ENCODE assay signal across 7 mouse cellular contexts in the genomic region with DNA sequence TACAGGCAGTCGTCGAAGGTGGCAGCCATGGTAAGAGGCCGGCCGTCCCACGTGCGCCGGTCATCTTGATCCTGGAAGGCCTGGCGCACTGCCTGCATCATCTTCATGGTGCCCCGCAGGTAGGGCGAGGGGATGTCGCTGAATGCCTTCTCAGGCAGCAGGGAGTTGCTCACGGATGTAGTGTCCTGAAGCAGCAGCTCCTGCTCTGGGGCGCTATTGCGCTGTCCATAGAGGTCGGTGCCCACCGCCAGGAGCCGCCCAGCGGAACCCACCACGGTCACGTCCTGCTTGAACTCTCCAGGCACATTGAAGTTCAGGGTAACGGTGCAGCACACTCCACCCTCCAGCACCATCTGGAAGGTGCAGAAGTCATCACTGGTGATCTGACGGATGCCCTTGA. TPM values are rescaled to one million over a fixed set of nuclear protein-coding genes. Genes with fewer than 3 reads are reported as not detected.
DNase-seq lines count a peak whose midpoint lies in the region; ATAC-seq and TF ChIP-seq lines count a peak whose summit lies in the region.

No protein-coding gene starts in this region.

- H3K9ac ChIP-seq in heart, adult 2 months (ENCODE audit: low read depth, low read length) = no peak overlapping the region
- no peak overlapping the region for H3K9ac ChIP-seq in liver, embryonic 11.5 days (ENCODE audit: low read depth, low read length)
- H3K9ac ChIP-seq in liver, postnatal 0 days (replicated peaks) = no peak overlapping the region
- H3K9ac ChIP-seq in hindbrain, embryonic 15.5 days = no peak overlapping the region

- WGBS in heart, embryonic 10.5 days = 71% methylated on average over 22 of the region's 22 CpGs
- 93% methylated on average over 22 of the region's 22 CpGs for WGBS in heart, adult 2 months
- WGBS in liver, embryonic 11.5 days = 85% methylated on average over 22 of the region's 22 CpGs
- WGBS in liver, postnatal 0 days (ENCODE audit: insufficient replicate concordance) = 89% methylated on average over 22 of the region's 22 CpGs
- WGBS in hindbrain, embryonic 15.5 days = 71% methylated on average over 22 of the region's 22 CpGs

- H3K4me2 ChIP-seq in liver, embryonic 11.5 days = no peak overlapping the region
- H3K4me2 ChIP-seq in liver, postnatal 0 days (ENCODE audit: low read depth, low read length) = no peak overlapping the region
- no peak overlapping the region for H3K4me2 ChIP-seq in hindbrain, embryonic 15.5 days

- no peaks in the 10 kb centered on the region; the same call in 1 of the 2 replicates for H3K79me2 ChIP-seq in heart, adult 2 months (replicated peaks; ENCODE audit: control insufficient read depth, insufficient read depth, low read length)

- no peaks in the 10 kb centered on the region for H3K9me3 ChIP-seq in heart, embryonic 10.5 days
- no peaks in the 10 kb centered on the region for H3K9me3 ChIP-seq in liver, embryonic 11.5 days (ENCODE audit: control insufficient read depth, low read length)
- H3K9me3 ChIP-seq in liver, postnatal 0 days (ENCODE audit: low read length) = no peaks in the 10 kb centered on the region
- no peaks in the 10 kb centered on the region for H3K9me3 ChIP-seq in hindbrain, embryonic 15.5 days

- H3K36me3 ChIP-seq in heart, embryonic 10.5 days = peaks cover 6% of the 10 kb centered on the region; the same call in 1 of the 2 replicates
- no peaks in the 10 kb centered on the region for H3K36me3 ChIP-seq in heart, adult 2 months (ENCODE audit: control insufficient read depth, insufficient read depth, low read length)
- no peaks in the 10 kb centered on the region for H3K36me3 ChIP-seq in liver, embryonic 11.5 days (ENCODE audit: control insufficient read depth, insufficient read depth, low read length)
- peaks cover 9% of the 10 kb centered on the region; the same call in 1 of the 2 replicates for H3K36me3 ChIP-seq in liver, postnatal 0 days (replicated peaks; ENCODE audit: insufficient read depth, low read length)
- H3K36me3 ChIP-seq in hindbrain, embryonic 15.5 days = 0 out of 2 replicates have a peak, but pooled peaks cover 2% of the 10 kb centered on the region

- TF ChIP-seq CTCF in heart, adult 2 months (IDR thresholded peaks at IDR 0.05) = no peak
- no peak for TF ChIP-seq CTCF in liver, postnatal 0 days (IDR thresholded peaks at IDR 0.05; ENCODE audit: low read depth)

- H3K4me3 ChIP-seq in heart, embryonic 10.5 days = no peak overlapping the region
- no peak overlapping the region for H3K4me3 ChIP-seq in heart, adult 2 months
- H3K4me3 ChIP-seq in liver, embryonic 11.5 days (ENCODE audit: low read depth, low read length) = no peak overlapping the region
- no peak overlapping the region for H3K4me3 ChIP-seq in liver, postnatal 0 days (ENCODE audit: low read depth, low read length)
- H3K4me3 ChIP-seq in hindbrain, embryonic 15.5 days = no peak overlapping the region

- peaks cover 19% of the 10 kb centered on the region for H3K27me3 ChIP-seq in heart, embryonic 10.5 days (ENCODE audit: insufficient read depth, poor library complexity, severe bottlenecking)
- H3K27me3 ChIP-seq in heart, adult 2 months (ENCODE audit: control insufficient read depth, insufficient read depth, low read length) = no peaks in the 10 kb centered on the region
- no peaks in the 10 kb centered on the region; the same call in 1 of the 2 replicates for H3K27me3 ChIP-seq in liver, embryonic 11.5 days (replicated peaks; ENCODE audit: control insufficient read depth, insufficient read depth, low read length)
- no peaks in the 10 kb centered on the region for H3K27me3 ChIP-seq in liver, postnatal 0 days (ENCODE audit: insufficient read depth, low read length)
- H3K27me3 ChIP-seq in hindbrain, embryonic 15.5 days = no peaks in the 10 kb centered on the region

- intact Hi-C loops in heart, adult 2 months (cut with DNase I) = loop anchor here (2.0 kb wide), 1 partner anchor 120 kb away; no protein-coding TSS in a partner anchor

- peak overlapping the region; percentile 17; the same call in 1 of the 2 replicates for H3K27ac ChIP-seq in heart, embryonic 10.5 days
- H3K27ac ChIP-seq in heart, adult 2 months = no peak overlapping the region
- H3K27ac ChIP-seq in liver, embryonic 11.5 days (ENCODE audit: low read depth, low read length) = no peak overlapping the region
- no peak overlapping the region for H3K27ac ChIP-seq in liver, postnatal 0 days (ENCODE audit: low read depth)
- no peak overlapping the region for H3K27ac ChIP-seq in hindbrain, embryonic 15.5 days (replicated peaks)

- no peak for DNase-seq in heart, embryonic 10.5 days (ENCODE audit: low spot score)
- no peak for DNase-seq in heart, adult 2 months
- no peak for DNase-seq in liver, embryonic 11.5 days (ENCODE audit: low spot score)
- DNase-seq in liver, postnatal 0 days = no peak
- peak; percentile 49 for DNase-seq in ES-CJ7 (ENCODE audit: low read depth, low spot score)
- no peak for DNase-seq in gastrocnemius, adult 18-20 months (ENCODE audit: low spot score)

- no peak for TF ChIP-seq EP300 in heart, adult 2 months (IDR thresholded peaks at IDR 0.05; ENCODE audit: insufficient read depth, low read depth, low read length)
- no peak for TF ChIP-seq EP300 in liver, postnatal 0 days (IDR thresholded peaks at IDR 0.05; ENCODE audit: low read depth)

- ATAC-seq in liver, embryonic 11.5 days (replicated peaks; ENCODE audit: low FRiP score) = 0 out of 2 replicates have a peak, but pooled peaks have one; percentile 5
- ATAC-seq in liver, postnatal 0 days = no peak
- ATAC-seq in hindbrain, embryonic 15.5 days (ENCODE audit: low FRiP score, low read depth) = peak; percentile 53

- peaks cover 57% of the 10 kb centered on the region for H3K4me1 ChIP-seq in heart, embryonic 10.5 days
- H3K4me1 ChIP-seq in heart, adult 2 months (ENCODE audit: control insufficient read depth, insufficient read depth, low read length) = peaks cover 2% of the 10 kb centered on the region
- H3K4me1 ChIP-seq in liver, embryonic 11.5 days (replicated peaks; ENCODE audit: control insufficient read depth, insufficient read depth, low read length) = peaks cover 8% of the 10 kb centered on the region
- peaks cover 20% of the 10 kb centered on the region for H3K4me1 ChIP-seq in liver, postnatal 0 days (ENCODE audit: insufficient read depth)
- no peaks in the 10 kb centered on the region for H3K4me1 ChIP-seq in hindbrain, embryonic 15.5 days (replicated peaks)

- no peak for TF ChIP-seq POLR2A in heart, adult 2 months (IDR thresholded peaks at IDR 0.05; ENCODE audit: insufficient read depth, low read depth, low read length)

RNA-seq across cellular contexts. Expression of a gene that starts 29.2 kb away (rescaled TPM):
- polyA plus RNA-seq in heart, embryonic 10.5 days (2016; fragmentation: Nextera tagmentation; extraction: Ambion mirVana) = 55.0 and 55.8 TPM in 2 replicates
- 10 to 100 TPM; 28.5 to 28.8 TPM for total RNA-seq in heart, adult 2 months (2021)
- 33.4 and 34.1 TPM in 2 replicates for polyA plus RNA-seq in heart, adult 2 months (2012; rRNA removed)
- 28.9 and 34.8 TPM in 2 replicates for polyA plus RNA-seq in liver, embryonic 11.5 days (2014; fragmentation: Nextera tagmentation; extraction: Ambion mirVana)
- polyA plus RNA-seq in liver, postnatal 0 days (2015; fragmentation: Nextera tagmentation; extraction: Ambion mirVana) = 11.7 and 12.9 TPM in 2 replicates
- polyA plus RNA-seq in hindbrain, embryonic 15.5 days (2015; fragmentation: Nextera tagmentation; extraction: Ambion mirVana) = 76.3 and 76.7 TPM in 2 replicates
- 10 to 100 TPM; 23.4 to 26.3 TPM for total RNA-seq in gastrocnemius, adult 18-20 months (2021)
